Mouse (Mus musculus): ENCODE measurements around the gene Dlx2. TPM values are rescaled to one million over a fixed set of nuclear protein-coding genes. Genes with fewer than 3 reads are reported as not detected.

Gene Dlx2
- polyA plus RNA-seq, 1 experiment = not detected

GRCm38 (mm10) chr2:71529511-71530351 lies 16.8 kb downstream of the Dlx2 start:
- H3K4me3 ChIP-seq (ENCODE audit: insufficient read depth, low read depth, low read length) = peak overlapping the region; percentile 45
- peaks cover 9% of the 10 kb centered on the region; the same call in 1 of the 2 replicates for H3K4me1 ChIP-seq (ENCODE audit: control insufficient read depth, insufficient read depth, insufficient read length, low read length)
- H3K27ac ChIP-seq (replicated peaks; ENCODE audit: low read depth, low read length) = no peak overlapping the region

GRCm38 (mm10) chr2:71528714-71529510 lies 17.6 kb downstream of the Dlx2 start:
- H3K4me1 ChIP-seq (ENCODE audit: control insufficient read depth, insufficient read depth, insufficient read length, low read length) = peaks cover 9% of the 10 kb centered on the region; the same call in 1 of the 2 replicates
- H3K4me3 ChIP-seq (ENCODE audit: insufficient read depth, low read depth, low read length) = peak overlapping the region; percentile 45

GRCm38 (mm10) chr2:71528014-71528713 lies 18.4 kb downstream of the Dlx2 start, which contains the start of gene Dlx1:
TSS of gene Dlx1 (plus strand) at chr2:71528113.
- Histone ChIP-seq H3K27ac (replicated peaks; ENCODE audit: low read depth, low read length) (no peak within 1 kb of the TSS), H3K4me1 (ENCODE audit: control insufficient read depth, insufficient read depth, insufficient read length, low read length) (peaks cover 9% of the 10 kb centered on the region; the same call in 1 of the 2 replicates), H3K4me3 (ENCODE audit: insufficient read depth, low read depth, low read length) (peak within 1 kb of the TSS; percentile 45)

More at GRCm38 (mm10) chr2:71528714-71529510, 17.6 kb downstream of the Dlx2 start:
- H3K27ac ChIP-seq (replicated peaks; ENCODE audit: low read depth, low read length) = no peak overlapping the region

- Histone ChIP-seq H3K27ac (replicated peaks; ENCODE audit: low read depth, low read length) (no peak overlapping the region), H3K4me1 (ENCODE audit: control insufficient read depth, insufficient read depth, insufficient read length, low read length) (peaks cover 9% of the 10 kb centered on the region; the same call in 1 of the 2 replicates)
These were observed 19.1 kb downstream of the Dlx2 start for GRCm38 (mm10) chr2:71527323-71528013.

GRCm38 (mm10) chr2:71526595-71527322 lies 19.8 kb downstream of the Dlx2 start:
- Histone ChIP-seq H3K27ac (replicated peaks; ENCODE audit: low read depth, low read length) (no peak overlapping the region), H3K4me1 (ENCODE audit: control insufficient read depth, insufficient read depth, insufficient read length, low read length) (peaks cover 9% of the 10 kb centered on the region; the same call in 1 of the 2 replicates)

More at GRCm38 (mm10) chr2:71527323-71528013, 19.1 kb downstream of the Dlx2 start:
- no peak overlapping the region for H3K4me3 ChIP-seq (ENCODE audit: insufficient read depth, low read depth, low read length)

GRCm38 (mm10) chr2:71524763-71525162 lies 21.8 kb downstream of the Dlx2 start:
- H3K4me3 ChIP-seq (ENCODE audit: insufficient read depth, low read depth, low read length) = no peak overlapping the region
- H3K4me1 ChIP-seq (ENCODE audit: control insufficient read depth, insufficient read depth, insufficient read length, low read length) = peaks cover under 1% of the 10 kb centered on the region; the same call in 1 of the 2 replicates
- no peak overlapping the region for H3K27ac ChIP-seq (replicated peaks; ENCODE audit: low read depth, low read length)

More at GRCm38 (mm10) chr2:71526595-71527322, 19.8 kb downstream of the Dlx2 start:
- H3K4me3 ChIP-seq (ENCODE audit: insufficient read depth, low read depth, low read length) = no peak overlapping the region

- Histone ChIP-seq H3K27ac (replicated peaks; ENCODE audit: low read depth, low read length) (no peak overlapping the region), H3K4me1 (ENCODE audit: control insufficient read depth, insufficient read depth, insufficient read length, low read length) (no peaks in the 10 kb centered on the region), H3K4me3 (ENCODE audit: insufficient read depth, low read depth, low read length) (no peak overlapping the region)
These were observed 23.1 kb downstream of the Dlx2 start for GRCm38 (mm10) chr2:71523431-71523830.

- Histone ChIP-seq H3K27ac (replicated peaks; ENCODE audit: low read depth, low read length) (no peak overlapping the region), H3K4me1 (ENCODE audit: control insufficient read depth, insufficient read depth, insufficient read length, low read length) (no peaks in the 10 kb centered on the region), H3K4me3 (ENCODE audit: insufficient read depth, low read depth, low read length) (no peak overlapping the region)
These were observed 23.7 kb downstream of the Dlx2 start for GRCm38 (mm10) chr2:71522871-71523270.

- H3K4me3 ChIP-seq (ENCODE audit: insufficient read depth, low read depth, low read length) = no peak overlapping the region
- no peaks in the 10 kb centered on the region for H3K4me1 ChIP-seq (ENCODE audit: control insufficient read depth, insufficient read depth, insufficient read length, low read length)
- H3K27ac ChIP-seq (replicated peaks; ENCODE audit: low read depth, low read length) = no peak overlapping the region
These were observed 29.0 kb downstream of the Dlx2 start for GRCm38 (mm10) chr2:71517466-71518099.

- H3K4me3 ChIP-seq (ENCODE audit: insufficient read depth, low read depth, low read length) = no peak overlapping the region
- H3K4me1 ChIP-seq (ENCODE audit: control insufficient read depth, insufficient read depth, insufficient read length, low read length) = no peaks in the 10 kb centered on the region
- H3K27ac ChIP-seq (replicated peaks; ENCODE audit: low read depth, low read length) = no peak overlapping the region
These were observed 29.6 kb downstream of the Dlx2 start for GRCm38 (mm10) chr2:71516995-71517394.

GRCm38 (mm10) chr2:71512326-71512725 lies 34.2 kb downstream of the Dlx2 start:
- H3K4me3 ChIP-seq (ENCODE audit: insufficient read depth, low read depth, low read length) = no peak overlapping the region
- no peak overlapping the region for H3K27ac ChIP-seq (replicated peaks; ENCODE audit: low read depth, low read length)
- H3K4me1 ChIP-seq (ENCODE audit: control insufficient read depth, insufficient read depth, insufficient read length, low read length) = no peaks in the 10 kb centered on the region

GRCm38 (mm10) chr2:71511209-71511608 lies 35.3 kb downstream of the Dlx2 start:
- Histone ChIP-seq H3K4me1 (ENCODE audit: control insufficient read depth, insufficient read depth, insufficient read length, low read length) (no peaks in the 10 kb centered on the region), H3K27ac (replicated peaks; ENCODE audit: low read depth, low read length) (no peak overlapping the region)

GRCm38 (mm10) chr2:71504852-71505251 lies 41.7 kb downstream of the Dlx2 start:
- H3K4me1 ChIP-seq (ENCODE audit: control insufficient read depth, insufficient read depth, insufficient read length, low read length) = no peaks in the 10 kb centered on the region

More at GRCm38 (mm10) chr2:71511209-71511608, 35.3 kb downstream of the Dlx2 start:
- H3K4me3 ChIP-seq (ENCODE audit: insufficient read depth, low read depth, low read length) = no peak overlapping the region

More at GRCm38 (mm10) chr2:71504852-71505251, 41.7 kb downstream of the Dlx2 start:
- no peak overlapping the region for H3K4me3 ChIP-seq (ENCODE audit: insufficient read depth, low read depth, low read length)
- no peak overlapping the region for H3K27ac ChIP-seq (replicated peaks; ENCODE audit: low read depth, low read length)
